Mouse (Mus musculus) MEL (cell line): ENCODE measurements around the gene Stard7. TPM values are rescaled to one million over a fixed set of nuclear protein-coding genes. Genes with fewer than 3 reads are reported as not detected.
"Not testable (repeated sequence)": the region's sequence is repeated elsewhere in the genome, so short reads cannot be mapped to it uniquely, and the experiment has no call there.

Experiments used
- DNase-seq: peaks from one replicate; pipeline ENCODE4 v3.0.0; 2011; ENCODE audit warnings: low read depth, low spot score
- H3K27ac ChIP-seq: 2 replicates; pipeline ENCODE4 v1.5.1; 2012; ENCODE audit warnings: low read depth, mild to moderate bottlenecking, control low read depth, low read length, moderate library complexity; ENCODE audit not compliant: control insufficient read depth
- H3K27me3 ChIP-seq, 2 experiments: fragments of 150-350 bp in 1 of 2; sonication (generic) in 1 of 2; 2 replicates each; pipeline ENCODE4 v1.6.1; 2012; ENCODE audit warnings: low read length in 2 of 2, mild to moderate bottlenecking in 2 of 2, improper control_type of control experiment in 1 of 2, moderate library complexity in 1 of 2; ENCODE audit not compliant: insufficient read depth in 2 of 2, control insufficient read depth in 1 of 2
- H3K36me3 ChIP-seq, 2 experiments: 2 replicates each; pipeline ENCODE4 v1.6.1; 2012 to 2014; ENCODE audit warnings: low read length in 2 of 2, improper control_type of control experiment in 1 of 2, inconsistent platforms in 1 of 2, mild to moderate bottlenecking in 1 of 2; ENCODE audit not compliant: insufficient read depth in 2 of 2, control insufficient read depth in 1 of 2
- H3K4me1 ChIP-seq, 2 experiments: fragments of 150-350 bp in 1 of 2; sonication (generic) in 1 of 2; 2 replicates each; pipeline ENCODE4 v1.6.1; 2012; ENCODE audit warnings: low read length in 2 of 2, improper control_type of control experiment in 1 of 2, mild to moderate bottlenecking in 1 of 2; ENCODE audit not compliant: insufficient read depth in 2 of 2, control insufficient read depth in 1 of 2
- H3K4me3 ChIP-seq, 2 experiments: fragments of 150-350 bp in 1 of 2; sonication (generic) in 1 of 2; 2 replicates each; pipeline ENCODE4 v1.5.1; 2012; ENCODE audit warnings: low read depth in 2 of 2, low read length in 2 of 2, mild to moderate bottlenecking in 2 of 2, moderate library complexity in 2 of 2, control low read depth in 1 of 2, improper control_type of control experiment in 1 of 2; ENCODE audit not compliant: control insufficient read depth in 1 of 2, insufficient read depth in 1 of 2
- H3K79me2 ChIP-seq: 2 replicates; pipeline ENCODE4 v1.6.1; 2012; ENCODE audit warnings: mild to moderate bottlenecking, low read length, moderate library complexity; ENCODE audit not compliant: control insufficient read depth, poor library complexity, insufficient read depth
- H3K9ac ChIP-seq: 2 replicates; pipeline ENCODE4 v1.6.1; 2012; ENCODE audit warnings: low read depth, mild to moderate bottlenecking, control low read depth, low read length, moderate library complexity; ENCODE audit not compliant: control insufficient read depth, poor library complexity, severe bottlenecking
- H3K9me3 ChIP-seq: fragments of 150-350 bp; sonication (generic); replicated peaks from 2 replicates; pipeline ENCODE4 v1.6.1; 2012; ENCODE audit warnings: mild to moderate bottlenecking, low read length, improper control_type of control experiment, moderate library complexity; ENCODE audit not compliant: insufficient read depth
- BHLHE40 ChIP-seq: IDR thresholded peaks from 2 replicates; pipeline ENCODE4 v1.6.1; 2012; ENCODE audit warnings: low read depth, mild to moderate bottlenecking, inconsistent platforms, low read length, improper control_type of control experiment, borderline replicate concordance
- CHD2 ChIP-seq: IDR thresholded peaks from 2 replicates; pipeline ENCODE4 v1.6.1; 2011; ENCODE audit warnings: low read length, improper control_type of control experiment
- KAT2A ChIP-seq: conservative IDR thresholded peaks from 2 replicates; pipeline ENCODE4 v1.6.1; 2012; ENCODE audit warnings: low read depth, low read length, improper control_type of control experiment, inconsistent platforms
- MAX ChIP-seq: IDR thresholded peaks from 2 replicates; pipeline ENCODE4 v1.6.1; 2011; ENCODE audit warnings: low read length, improper control_type of control experiment
- NELFE ChIP-seq: IDR thresholded peaks from 2 replicates; pipeline ENCODE4 v1.6.1; 2011; ENCODE audit warnings: low read depth, low read length, improper control_type of control experiment
- RCOR1 ChIP-seq: IDR thresholded peaks from 2 replicates; pipeline ENCODE4 v1.6.1; 2012; ENCODE audit warnings: low read depth, mild to moderate bottlenecking, inconsistent platforms, low read length, improper control_type of control experiment
- TBP ChIP-seq: IDR thresholded peaks from 2 replicates; pipeline ENCODE4 v1.8.0; 2011; ENCODE audit warnings: low read depth, low read length, improper control_type of control experiment
- ZNF384 ChIP-seq: IDR thresholded peaks from 2 replicates; pipeline ENCODE4 v1.6.1; 2012; ENCODE audit warnings: low read depth, mild to moderate bottlenecking, inconsistent platforms, low read length, improper control_type of control experiment
- polyA plus RNA-seq, 2 experiments: library from polyadenylated mRNA; stranded (reverse) in 1 of 2; unstranded in 1 of 2; fragments of >175 nt in 1 of 2; fragments of >200 nt in 1 of 2; gene quantifications; 2 replicates each; pipeline versions ENCODE4 v1.2.1 to v1.2.4; 2012; ENCODE audit warnings: low replicate concordance in 2 of 2, low read depth in 1 of 2; ENCODE audit not compliant: insufficient read length in 2 of 2, insufficient read depth in 1 of 2, missing spikeins in 1 of 2
- total RNA-seq: library from RNA; depleted of rRNA; stranded (reverse); fragments of 300-350 nt; gene quantifications from 2 replicates; pipeline ENCODE4 v1.2.3, GENCODE M21; 2012

The Stard7 gene
- total and polyA plus RNA-seq, 3 experiments, result 87.7 to 134 (median 87.9) TPM

GRCm38 (mm10) chr2:127272049-127272448 is 2.0 kb downstream of the Stard7 start:
- H3K9ac ChIP-seq, H3K4me3 ChIP-seq: not testable (repeated sequence)

DNA sequence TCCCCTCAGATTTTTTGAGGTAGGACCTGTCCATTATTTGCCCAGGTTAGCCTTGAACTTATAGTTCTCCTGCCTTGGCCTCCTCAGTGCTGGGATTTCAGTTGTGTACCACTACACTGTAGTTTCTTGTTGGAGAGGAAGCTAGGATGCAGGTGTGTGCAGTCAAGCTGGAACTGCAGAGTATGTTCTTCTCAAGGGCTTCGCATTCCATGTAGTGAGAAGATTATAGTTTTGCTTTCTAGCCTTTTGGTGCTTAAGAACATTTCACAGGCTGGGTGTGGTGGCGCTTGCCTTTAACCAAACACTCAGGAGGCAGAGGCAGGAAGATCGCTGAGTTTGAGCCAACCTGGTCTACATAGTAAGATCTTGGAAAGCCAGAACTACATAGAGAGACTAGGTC is 2.8 kb downstream of the Stard7 start:
- H3K36me3 ChIP-seq, result peaks cover 0 to 15% of the 10 kb centered on the region in 2 experiments; a peak in 2 of 4 replicates
- no peak for DNase-seq

More at GRCm38 (mm10) chr2:127272049-127272448, 2.0 kb downstream of the Stard7 start:
- not testable (repeated sequence) for H3K9me3 ChIP-seq, H3K4me1 ChIP-seq, H3K27me3 ChIP-seq, DNase-seq, H3K27ac ChIP-seq
- peaks cover 0 to 15% of the 10 kb centered on the region in 2 experiments; a peak in 2 of 4 replicates for H3K36me3 ChIP-seq
- H3K79me2 ChIP-seq, result peaks cover 53% of the 10 kb centered on the region
- TF ChIP-seq TBP, result peak; percentile 87
- TF ChIP-seq, all 39 proteins: peak for 1; not testable (repeated sequence) for 38

DNA sequence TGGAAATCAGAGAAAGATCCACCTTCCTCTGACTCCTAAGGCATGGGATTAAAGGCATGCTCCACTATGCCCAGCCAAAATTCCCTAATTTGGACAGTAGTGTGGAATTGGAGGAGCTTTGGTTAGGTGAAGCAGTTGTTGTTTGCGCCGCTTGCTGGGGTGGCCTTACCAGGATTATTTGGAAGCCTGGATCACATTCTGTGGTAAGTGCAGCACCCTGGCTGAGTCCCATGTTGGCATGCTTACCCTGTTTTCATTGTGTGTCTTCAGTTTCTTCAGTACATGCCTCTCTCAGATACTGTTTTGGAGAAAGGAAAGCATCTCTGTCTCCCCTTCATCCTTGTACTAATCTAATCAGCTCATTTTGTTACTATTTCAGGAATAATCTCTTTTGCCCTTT is 4.6 kb downstream of the Stard7 start:
- no peaks in the 10 kb centered on the region for H3K27me3 ChIP-seq
- peaks cover 1 to 15% of the 10 kb centered on the region in 2 experiments; a peak in 2 of 4 replicates for H3K36me3 ChIP-seq
- no peak overlapping the region for H3K27ac ChIP-seq
- no peak overlapping the region for H3K9ac ChIP-seq
- no peak overlapping the region for H3K4me3 ChIP-seq
- DNase-seq, result no peak
- no peaks in the 10 kb centered on the region for H3K9me3 ChIP-seq
- H3K79me2 ChIP-seq, result peaks cover 62% of the 10 kb centered on the region
- peaks cover 0 to 7% of the 10 kb centered on the region in 2 experiments; a peak in 3 of 4 replicates for H3K4me1 ChIP-seq
- TF ChIP-seq ZNF384 (no peak), RCOR1 (no peak), KAT2A (no peak), BHLHE40 (no peak), MAX (no peak)

More for the DNA sequence above, 2.8 kb downstream of the Stard7 start:
- TF ChIP-seq CHD2, result no peak
- TF ChIP-seq NELFE, result no peak
- H3K4me3 ChIP-seq, result no peak overlapping the region
- H3K9me3 ChIP-seq, result no peaks in the 10 kb centered on the region
- H3K27me3 ChIP-seq, result no peaks in the 10 kb centered on the region
- no peak overlapping the region for H3K9ac ChIP-seq
- H3K4me1 ChIP-seq, result peaks cover 0 to 7% of the 10 kb centered on the region in 2 experiments; a peak in 3 of 4 replicates
- H3K79me2 ChIP-seq, result peaks cover 55% of the 10 kb centered on the region
- no peak overlapping the region for H3K27ac ChIP-seq
